Mouse (Mus musculus): ENCODE data around the gene Stk19. TPM values are rescaled to one million over a fixed set of nuclear protein-coding genes. Genes with fewer than 3 reads are reported as not detected.
A peak's percentile ranks its signal among the peaks of the same experiment; 100 is the strongest.

The Stk19 gene
- polyA plus RNA-seq, 1 experiment from 2014 or later = 18.0 TPM

DNA sequence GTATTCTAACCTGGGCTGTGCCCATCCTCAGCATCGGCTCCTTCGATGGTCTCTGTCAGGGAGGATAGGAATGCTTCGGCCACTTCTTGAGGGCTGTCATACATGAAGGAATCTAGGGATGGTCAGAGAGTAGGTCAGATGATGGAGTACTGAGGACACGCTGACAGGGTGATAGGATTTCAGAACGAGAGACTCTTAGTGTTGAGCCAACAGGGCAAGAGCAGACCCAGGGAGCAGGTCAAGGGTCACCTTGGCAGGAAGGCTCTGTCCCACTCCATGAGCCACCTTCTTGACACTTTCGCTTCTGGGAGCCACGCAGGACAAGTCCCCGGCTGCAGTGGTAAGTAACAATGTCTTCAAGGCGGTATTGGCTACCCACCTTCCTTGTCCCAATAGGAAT lies 23.8 kb upstream of the Stk19 start:
- no peak overlapping the region for H3K9ac ChIP-seq
- H3K27me3 ChIP-seq (replicated peaks) = peaks cover 16% of the 10 kb centered on the region; the same call in 1 of the 2 replicates
- no peak for ATAC-seq
- H3K4me3 ChIP-seq = no peak overlapping the region
- peak overlapping the region; percentile 45 for H3K4me2 ChIP-seq
- H3K36me3 ChIP-seq = peaks cover 25% of the 10 kb centered on the region
- H3K27ac ChIP-seq = no peak overlapping the region
- WGBS (ENCODE audit: insufficient replicate concordance) = 74% methylated on average over 9 of the region's 9 CpGs
- no peaks in the 10 kb centered on the region for H3K9me3 ChIP-seq (replicated peaks)
- H3K4me1 ChIP-seq = peaks cover 4% of the 10 kb centered on the region; the same call in 1 of the 2 replicates

DNA sequence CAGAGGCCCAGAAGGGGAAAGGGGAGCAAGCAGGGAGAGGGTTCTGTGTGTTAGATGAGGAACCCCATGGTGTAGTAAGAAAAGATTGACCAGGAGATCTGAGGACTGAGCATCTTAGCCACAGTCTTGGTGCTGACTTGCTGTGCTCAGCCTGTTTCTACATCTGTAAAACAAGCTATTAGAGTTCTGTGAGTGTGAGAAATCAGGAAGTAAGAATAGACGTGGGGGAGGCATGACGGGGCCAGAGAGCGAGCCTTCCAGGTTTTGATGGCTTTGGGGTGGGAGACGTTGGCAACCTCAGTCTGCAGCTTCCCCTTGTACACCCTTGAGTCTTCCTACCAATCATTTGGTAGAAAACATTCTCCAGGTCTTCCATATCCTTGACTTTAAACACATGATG lies 21.9 kb upstream of the Stk19 start:
- Histone ChIP-seq H3K4me2 (no peak overlapping the region), H3K9me3 (replicated peaks) (no peaks in the 10 kb centered on the region), H3K9ac (no peak overlapping the region), H3K36me3 (peaks cover 44% of the 10 kb centered on the region), H3K4me3 (no peak overlapping the region), H3K27ac (no peak overlapping the region), H3K4me1 (peaks cover 4% of the 10 kb centered on the region; the same call in 1 of the 2 replicates), H3K27me3 (replicated peaks) (peaks cover 13% of the 10 kb centered on the region; the same call in 1 of the 2 replicates)
- no peak for ATAC-seq
- 33% methylated on average over 4 of the region's 4 CpGs for WGBS (ENCODE audit: insufficient replicate concordance)

DNA sequence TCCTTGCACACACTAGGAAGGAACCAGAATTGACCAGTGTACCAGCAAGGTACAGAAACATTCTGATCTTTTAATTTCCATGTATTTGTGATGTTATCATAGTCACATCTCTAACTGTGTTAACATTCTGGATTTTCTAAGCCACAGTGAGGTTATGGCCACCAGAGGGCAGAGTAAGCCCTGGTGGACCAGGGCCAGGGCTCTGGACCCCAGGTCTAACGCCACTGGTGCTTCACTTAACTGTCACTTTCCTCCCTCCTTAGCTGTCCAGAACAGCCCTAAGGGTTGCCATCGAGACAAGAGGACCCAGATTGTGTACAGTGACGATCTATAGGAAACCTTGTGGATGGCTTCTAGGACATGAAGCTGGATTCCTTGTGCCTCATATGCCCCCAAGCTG lies 19.1 kb upstream of the Stk19 start:
- ATAC-seq = no peak
- no peaks in the 10 kb centered on the region for H3K27me3 ChIP-seq (replicated peaks)
- H3K9me3 ChIP-seq (replicated peaks) = no peaks in the 10 kb centered on the region
- H3K36me3 ChIP-seq = peaks cover 60% of the 10 kb centered on the region
- WGBS (ENCODE audit: insufficient replicate concordance) = 47% methylated on average over 3 of the region's 3 CpGs
- peaks cover 19% of the 10 kb centered on the region for H3K4me1 ChIP-seq
- H3K4me3 ChIP-seq = no peak overlapping the region
- no peak overlapping the region for H3K9ac ChIP-seq
- no peak overlapping the region for H3K27ac ChIP-seq
- H3K4me2 ChIP-seq = no peak overlapping the region

DNA sequence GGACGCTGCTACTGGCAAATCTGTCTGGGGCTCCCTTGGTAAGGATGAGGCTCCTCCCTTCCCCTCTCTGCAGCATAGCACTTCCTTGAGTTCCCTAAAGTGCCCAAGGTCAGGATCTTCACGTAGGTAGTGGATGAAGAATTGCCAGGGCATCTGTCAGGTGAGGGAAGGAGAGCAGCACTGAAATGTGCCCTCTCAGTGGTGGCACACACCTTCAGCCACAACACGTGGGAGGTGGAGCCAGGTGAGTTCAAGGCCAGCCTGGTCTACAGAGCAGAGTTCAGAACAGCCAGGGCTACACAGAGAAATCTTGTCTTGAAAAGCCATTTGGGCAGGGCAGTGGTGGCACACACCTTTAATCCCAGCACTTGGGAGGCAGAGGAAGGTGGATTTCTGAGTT lies 18.0 kb upstream of the Stk19 start:
- no peak overlapping the region for H3K4me3 ChIP-seq
- ATAC-seq = no peak
- no peaks in the 10 kb centered on the region for H3K9me3 ChIP-seq (replicated peaks)
- no peak overlapping the region for H3K27ac ChIP-seq
- no peaks in the 10 kb centered on the region for H3K27me3 ChIP-seq (replicated peaks)
- no peak overlapping the region for H3K4me2 ChIP-seq
- no peak overlapping the region for H3K9ac ChIP-seq
- H3K4me1 ChIP-seq = peaks cover 17% of the 10 kb centered on the region
- peaks cover 60% of the 10 kb centered on the region for H3K36me3 ChIP-seq
- WGBS (ENCODE audit: insufficient replicate concordance) = 71% methylated on average over 3 of the region's 3 CpGs

DNA sequence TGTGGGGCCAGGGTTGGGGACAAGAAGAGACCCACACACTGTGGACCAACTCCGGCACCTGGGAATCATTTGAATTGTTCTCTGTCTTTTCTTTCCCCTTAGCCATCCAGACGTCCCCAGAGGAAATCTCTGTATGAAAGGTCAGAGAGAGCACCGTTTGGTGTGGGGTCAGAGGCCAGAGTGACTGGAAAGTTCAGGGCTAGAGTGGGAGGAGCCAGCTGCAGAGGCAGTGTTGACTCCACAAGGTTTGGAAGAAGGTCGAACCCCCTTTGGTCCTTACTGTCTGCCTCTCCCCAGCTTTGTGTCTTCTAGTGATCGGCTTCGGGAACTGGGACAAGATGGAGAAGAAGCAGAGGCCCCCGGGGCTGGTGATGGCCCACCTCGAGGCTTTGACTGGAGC lies 16.8 kb upstream of the Stk19 start:
- Histone ChIP-seq H3K4me3 (no peak overlapping the region), H3K4me1 (peaks cover 28% of the 10 kb centered on the region), H3K27ac (peak overlapping the region; percentile 20), H3K9ac (no peak overlapping the region), H3K36me3 (peaks cover 60% of the 10 kb centered on the region), H3K9me3 (replicated peaks) (no peaks in the 10 kb centered on the region), H3K27me3 (replicated peaks) (no peaks in the 10 kb centered on the region), H3K4me2 (no peak overlapping the region)
- no peak for ATAC-seq
- 68% methylated on average over 8 of the region's 8 CpGs for WGBS (ENCODE audit: insufficient replicate concordance)

DNA sequence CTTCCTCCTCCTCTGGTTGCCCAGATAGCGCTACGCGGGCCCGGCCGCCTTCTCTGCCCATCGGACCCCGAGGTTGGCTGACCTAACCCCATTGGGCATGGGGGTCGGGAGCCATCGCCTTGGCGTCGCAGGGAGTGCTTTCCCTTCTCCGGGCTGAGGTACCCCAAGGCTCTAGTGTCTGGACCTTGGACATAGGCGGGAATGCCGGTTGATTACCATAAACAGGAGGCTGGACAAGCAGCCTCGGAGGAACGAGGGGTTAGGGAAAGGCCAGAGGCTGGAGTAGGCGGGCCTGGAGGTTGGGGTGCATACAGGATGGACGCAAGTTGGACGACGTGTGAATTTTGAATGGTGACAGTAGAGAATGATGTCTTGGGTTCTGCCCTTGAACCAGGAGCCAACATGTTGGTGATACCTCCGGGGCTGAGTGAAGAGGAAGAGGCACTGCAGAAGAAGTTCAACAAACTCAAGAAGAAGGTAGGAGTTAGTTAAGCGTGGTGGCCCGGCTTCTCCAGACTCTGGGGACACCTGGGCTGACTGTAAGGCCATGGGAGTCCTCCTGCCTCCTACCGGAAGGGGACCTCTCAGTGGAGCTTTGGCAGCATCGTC lies 13.9 kb upstream of the Stk19 start:
- H3K9ac ChIP-seq = peak overlapping the region; percentile 89
- H3K9me3 ChIP-seq (replicated peaks) = no peaks in the 10 kb centered on the region
- 2% methylated on average over 25 of the region's 25 CpGs for WGBS (ENCODE audit: insufficient replicate concordance)
- H3K4me1 ChIP-seq = peaks cover 28% of the 10 kb centered on the region
- H3K36me3 ChIP-seq = peaks cover 63% of the 10 kb centered on the region
- peak overlapping the region; percentile 82 for H3K27ac ChIP-seq
- H3K4me3 ChIP-seq = peak overlapping the region; percentile 91
- no peaks in the 10 kb centered on the region for H3K27me3 ChIP-seq (replicated peaks)
- ATAC-seq = no peak
- peak overlapping the region; percentile 98 for H3K4me2 ChIP-seq

DNA sequence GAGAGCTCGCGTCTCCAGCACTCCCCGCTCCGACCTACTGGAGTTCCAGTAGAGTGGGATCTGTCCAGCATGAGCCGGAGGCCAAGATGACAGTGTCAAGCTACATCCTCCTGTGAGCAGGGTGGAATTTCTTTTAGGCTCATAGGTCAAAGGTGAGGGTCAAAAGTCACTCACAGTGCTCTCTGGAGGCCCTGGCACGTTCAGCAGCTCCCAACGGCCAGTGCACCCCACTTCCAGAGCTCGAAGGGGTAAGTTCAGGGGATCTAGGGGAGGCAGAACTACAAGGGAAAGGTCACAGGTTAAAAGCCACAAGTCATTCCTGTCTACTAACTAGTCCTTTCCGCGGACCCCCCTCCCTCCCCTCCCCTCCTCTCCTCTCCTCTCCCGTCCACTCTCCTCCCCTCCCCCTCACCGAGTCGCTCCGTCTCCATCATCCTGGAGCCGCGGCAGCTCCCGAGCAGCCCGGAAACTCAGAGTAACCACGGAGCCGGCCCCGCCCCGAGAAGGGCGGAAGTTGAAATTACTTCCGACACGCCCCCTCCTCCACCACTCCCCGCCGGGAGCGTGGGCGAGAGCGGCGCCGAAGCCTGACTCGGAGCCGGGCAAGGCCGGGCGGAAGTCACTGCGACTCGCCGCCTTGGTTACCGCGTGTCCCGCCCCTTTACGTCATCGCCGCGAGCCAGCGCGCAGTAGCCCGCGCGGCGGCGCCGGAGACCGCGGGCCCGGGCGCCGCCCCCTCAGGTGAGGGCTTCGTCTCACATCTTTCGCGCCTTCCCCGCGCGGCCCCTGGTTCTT lies 13.2 kb upstream of the Stk19 start, which contains the start of the genes Skiv2l and Nelfe:
Skiv2l (minus strand) TSS at position 489 of the 795 bp plus-strand sequence.
Nelfe (plus strand) TSS at position 670 of the 795 bp plus-strand sequence.
- Histone ChIP-seq H3K9ac (peak within 1 kb of the TSS; percentile 89), H3K4me1 (peaks cover 28% of the 10 kb centered on the region), H3K4me2 (peak within 1 kb of the TSS; percentile 98), H3K27ac (peak within 1 kb of the TSS; percentile 82), H3K9me3 (replicated peaks) (no peaks in the 10 kb centered on the region), H3K4me3 (peak within 1 kb of the TSS; percentile 91), H3K27me3 (replicated peaks) (no peaks in the 10 kb centered on the region), H3K36me3 (peaks cover 63% of the 10 kb centered on the region)
- peak; percentile 95 for ATAC-seq
- under 1% methylated on average over 65 of the region's 65 CpGs for WGBS (ENCODE audit: insufficient replicate concordance)

DNA sequence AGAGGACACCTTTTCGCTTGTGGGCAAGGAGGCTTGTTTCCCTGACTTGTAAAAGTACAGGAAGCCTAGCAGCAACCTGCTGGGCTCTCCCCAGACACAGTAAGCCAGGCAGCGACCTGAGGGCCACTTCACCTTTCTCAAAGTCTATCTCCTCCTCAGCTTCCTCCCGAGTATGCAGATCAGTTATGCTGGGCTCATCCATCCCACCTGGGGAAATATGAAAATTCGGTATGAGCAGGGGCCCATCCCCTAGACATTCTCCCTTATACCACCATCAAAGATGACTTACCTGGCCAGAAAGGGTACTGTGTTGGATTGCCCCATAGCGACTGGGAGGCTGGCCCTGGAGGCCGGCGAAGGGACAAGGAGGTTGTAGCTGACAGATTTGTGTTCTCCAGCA lies 10.9 kb upstream of the Stk19 start:
- no peaks in the 10 kb centered on the region for H3K27me3 ChIP-seq (replicated peaks)
- H3K27ac ChIP-seq = no peak overlapping the region
- H3K4me1 ChIP-seq = peaks cover 28% of the 10 kb centered on the region
- no peak for ATAC-seq
- no peak overlapping the region for H3K4me3 ChIP-seq
- no peak overlapping the region for H3K4me2 ChIP-seq
- WGBS (ENCODE audit: insufficient replicate concordance) = 87% methylated on average over 7 of the region's 7 CpGs
- H3K9ac ChIP-seq = no peak overlapping the region
- H3K36me3 ChIP-seq = peaks cover 63% of the 10 kb centered on the region
- no peaks in the 10 kb centered on the region for H3K9me3 ChIP-seq (replicated peaks)

DNA sequence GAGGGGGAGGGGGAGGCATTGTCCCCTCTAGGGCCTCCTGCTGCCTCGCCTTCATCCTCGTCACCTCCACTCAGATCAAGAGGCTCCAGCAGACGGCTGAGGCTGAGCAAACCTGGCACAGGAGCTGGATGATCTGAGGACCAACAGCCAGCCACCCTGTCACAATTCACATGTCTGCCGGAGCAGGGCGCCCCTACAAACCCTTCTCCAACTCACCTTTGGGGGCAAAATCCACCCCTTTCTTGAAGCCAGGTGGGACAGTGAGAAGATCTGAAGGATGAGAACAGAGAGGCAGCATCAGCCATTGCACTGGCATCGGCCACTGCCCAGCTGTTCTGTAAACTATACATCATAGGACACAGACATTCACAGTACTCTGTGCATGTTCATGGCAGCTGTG lies 10.4 kb upstream of the Stk19 start:
- 78% methylated on average over 6 of the region's 6 CpGs for WGBS (ENCODE audit: insufficient replicate concordance)
- no peaks in the 10 kb centered on the region for H3K9me3 ChIP-seq (replicated peaks)
- H3K4me1 ChIP-seq = peaks cover 27% of the 10 kb centered on the region
- peaks cover 63% of the 10 kb centered on the region for H3K36me3 ChIP-seq
- H3K4me2 ChIP-seq = no peak overlapping the region
- no peak overlapping the region for H3K4me3 ChIP-seq
- no peak for ATAC-seq
- H3K9ac ChIP-seq = no peak overlapping the region
- no peaks in the 10 kb centered on the region for H3K27me3 ChIP-seq (replicated peaks)
- no peak overlapping the region for H3K27ac ChIP-seq

DNA sequence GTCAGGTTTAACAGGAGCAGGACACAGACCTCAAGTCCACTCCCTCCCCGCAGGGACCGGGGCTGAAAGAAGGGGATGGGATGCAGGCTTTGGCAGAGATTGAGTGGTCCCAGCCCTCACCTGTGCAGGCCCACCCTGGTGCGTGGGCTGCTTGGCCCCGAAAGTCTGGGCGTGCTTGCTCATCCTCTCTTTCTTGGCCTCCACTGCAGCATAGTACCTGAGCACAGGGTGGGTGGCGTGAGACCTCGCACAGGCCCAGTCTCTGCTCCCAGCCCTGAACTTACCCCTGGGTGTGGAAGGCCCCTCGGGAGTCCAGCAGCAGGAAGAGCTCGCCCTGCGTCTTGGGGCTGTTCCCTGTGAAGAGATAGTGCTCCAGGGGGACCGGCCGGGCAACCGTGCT lies 8.1 kb upstream of the Stk19 start:
- no peak overlapping the region for H3K4me2 ChIP-seq
- H3K4me1 ChIP-seq = peaks cover 32% of the 10 kb centered on the region
- no peak overlapping the region for H3K9ac ChIP-seq
- H3K27ac ChIP-seq = no peak overlapping the region
- H3K9me3 ChIP-seq (replicated peaks) = no peaks in the 10 kb centered on the region
- no peak for ATAC-seq
- no peaks in the 10 kb centered on the region for H3K27me3 ChIP-seq (replicated peaks)
- H3K4me3 ChIP-seq = no peak overlapping the region
- H3K36me3 ChIP-seq = peaks cover 84% of the 10 kb centered on the region
- WGBS (ENCODE audit: insufficient replicate concordance) = 85% methylated on average over 13 of the region's 13 CpGs

DNA sequence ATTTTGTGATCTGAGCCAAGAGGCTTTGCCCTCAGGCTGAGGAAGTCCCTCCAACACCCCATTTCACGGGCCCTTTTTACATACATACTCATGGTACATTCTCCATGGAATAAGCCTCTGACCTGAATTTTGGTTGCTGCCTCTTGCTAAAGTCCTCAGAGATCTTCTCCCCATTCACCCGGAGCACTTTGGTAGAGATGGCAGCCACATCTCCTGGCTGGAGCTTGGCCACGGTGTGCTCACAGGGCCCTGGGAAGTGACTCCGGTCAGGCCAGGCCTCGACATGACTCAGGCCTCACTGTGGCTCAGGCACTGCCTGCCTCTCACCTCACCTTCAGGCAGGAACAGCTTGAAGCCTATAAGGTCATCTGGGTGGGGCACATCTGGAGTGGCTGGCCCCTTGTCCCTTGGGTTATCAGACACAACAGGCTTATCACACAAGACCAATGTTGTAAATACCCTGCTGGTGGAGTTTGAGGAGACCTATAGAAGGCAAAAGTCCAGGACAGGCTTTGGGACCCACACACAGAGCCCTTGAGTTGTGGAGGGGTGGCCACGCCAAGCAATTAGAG lies 4.1 kb upstream of the Stk19 start:
- Histone ChIP-seq H3K36me3 (peaks cover 80% of the 10 kb centered on the region), H3K4me1 (peaks cover 46% of the 10 kb centered on the region), H3K9me3 (replicated peaks) (no peaks in the 10 kb centered on the region), H3K9ac (peak overlapping the region; percentile 51; the same call in 1 of the 2 replicates), H3K27ac (peak overlapping the region; percentile 65), H3K27me3 (replicated peaks) (no peaks in the 10 kb centered on the region), H3K4me3 (no peak overlapping the region), H3K4me2 (peak overlapping the region; percentile 37)
- ATAC-seq = peak; percentile 23; the same call in 1 of the 2 replicates
- WGBS (ENCODE audit: insufficient replicate concordance) = 70% methylated on average over 6 of the region's 6 CpGs

DNA sequence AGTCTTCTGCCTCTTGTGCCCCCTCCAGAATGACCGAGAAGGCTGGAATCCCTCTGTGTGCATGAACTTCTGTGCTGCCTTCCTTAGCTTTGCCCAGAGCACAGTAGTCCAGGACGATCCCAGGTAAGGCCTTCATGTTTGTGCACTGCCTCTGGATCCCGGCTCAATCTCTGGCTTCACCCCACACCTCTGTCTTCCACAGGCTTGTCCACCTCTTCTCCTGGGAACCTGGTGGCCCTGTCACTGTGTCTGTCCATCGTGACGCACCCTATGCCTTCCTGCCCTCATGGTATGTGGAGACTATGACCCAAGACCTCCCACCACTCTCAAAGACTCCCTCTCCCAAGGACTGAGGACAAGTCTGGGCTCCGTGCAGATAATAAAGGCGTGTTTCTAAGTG lies 2.0 kb upstream of the Stk19 start:
- Histone ChIP-seq H3K9ac (peak overlapping the region; percentile 81; the same call in 1 of the 2 replicates), H3K4me3 (peak overlapping the region; percentile 76; the same call in 1 of the 2 replicates), H3K27me3 (replicated peaks) (no peaks in the 10 kb centered on the region), H3K4me1 (peaks cover 53% of the 10 kb centered on the region), H3K27ac (no peak overlapping the region; the same call in 1 of the 2 replicates), H3K4me2 (peak overlapping the region; percentile 97), H3K9me3 (replicated peaks) (no peaks in the 10 kb centered on the region), H3K36me3 (peaks cover 72% of the 10 kb centered on the region)
- 86% methylated on average over 7 of the region's 7 CpGs for WGBS (ENCODE audit: insufficient replicate concordance)
- ATAC-seq = no peak
